Mouse (Mus musculus) naive thymus-derived CD4-positive, alpha-beta T cell, adult 5 months (primary cell): ENCODE data around the gene Zfp729a. TPM values are rescaled to one million over a fixed set of nuclear protein-coding genes. Genes with fewer than 3 reads are reported as not detected.

Experiments used
- polyA plus RNA-seq: library from polyadenylated mRNA; unstranded; fragments of 100-300 nt; shearing (Covaris generic); gene quantifications from one replicate; pipeline ENCODE4 v1.2.1, GENCODE M21; 2017

The Zfp729a gene
- 4.1 TPM for polyA plus RNA-seq

GRCm38 (mm10) chr13:67637294-67638007 is at the start of gene Zfp729a, which contains the start of gene Gm49345:
TSS of gene Zfp729a (minus strand) at chr13:67637791.
TSS of gene Gm49345 (minus strand) at chr13:67637769.

GRCm38 (mm10) chr13:67686971-67687370 is 49.4 kb upstream of the Zfp729a start, which contains the start of gene Zfp738:
TSS of gene Zfp738 (minus strand) at chr13:67687071.

DNA sequence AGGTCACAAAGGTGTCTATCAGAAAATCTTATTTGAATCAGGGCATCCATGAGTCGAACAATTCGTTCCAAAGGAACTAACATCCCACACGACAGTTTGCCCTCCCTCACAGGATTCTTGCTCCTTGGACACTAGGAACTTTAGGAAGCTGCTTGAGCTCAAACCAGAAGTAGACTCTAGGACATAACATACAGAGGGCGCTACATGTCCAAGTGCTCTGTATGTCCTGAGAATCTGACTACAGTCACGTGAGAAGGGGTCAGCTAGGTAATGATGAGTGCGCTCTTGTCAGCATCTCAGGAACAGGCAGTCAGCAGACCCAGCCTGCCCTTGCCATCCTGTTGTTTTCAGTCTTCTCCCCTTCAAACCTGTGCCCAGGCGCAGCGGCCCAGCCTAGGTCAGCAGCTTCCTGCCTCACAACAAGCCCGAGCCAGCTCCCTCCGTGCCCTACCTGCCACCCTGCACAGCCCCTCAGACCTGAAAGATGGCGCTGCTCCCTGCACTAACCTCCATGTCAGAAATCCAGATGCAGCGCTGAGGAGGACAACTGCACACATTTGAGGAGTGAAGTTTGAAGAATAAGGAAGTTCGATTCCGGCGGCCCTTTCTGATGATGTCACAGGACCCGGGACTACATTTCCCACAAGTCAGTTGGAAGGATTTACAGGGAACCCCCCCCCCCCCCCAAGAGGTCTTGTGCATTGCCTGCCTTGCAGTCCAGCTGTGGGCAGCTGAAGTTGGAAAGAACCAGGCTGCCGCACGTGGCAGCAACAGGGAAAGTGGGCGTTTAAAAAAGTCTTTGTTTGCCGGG is 28.3 kb downstream of the Zfp729a start, which contains the start of gene Zfp729b:
Gene Zfp729b (minus strand): TSS at position 642 of the 811 bp plus-strand sequence.

Other genes starting within 250 kb of the Zfp729a start
- gene Zfp429, start 238.0 kb downstream of the Zfp729a start, polyA plus RNA-seq, result 19.3 TPM
- 1.4 TPM for gene Zfp459, start 216.4 kb downstream of the Zfp729a start, polyA plus RNA-seq
- gene Zfp874a, start 186.2 kb downstream of the Zfp729a start, polyA plus RNA-seq, result 46.8 TPM
- gene Zfp874b, start 153.5 kb downstream of the Zfp729a start, polyA plus RNA-seq, result 26.8 TPM
- gene Zfp58, start 137.2 kb downstream of the Zfp729a start, polyA plus RNA-seq, result 21.0 TPM
- gene Gm26965, start 111.6 kb downstream of the Zfp729a start, polyA plus RNA-seq, result not detected
- 56.0 TPM for gene Zfp87, start 111.6 kb downstream of the Zfp729a start, polyA plus RNA-seq
- gene Zfp748, start 84.0 kb downstream of the Zfp729a start, polyA plus RNA-seq, result 16.7 TPM
- gene Zfp729b, start 28.1 kb downstream of the Zfp729a start, polyA plus RNA-seq, result 5.0 TPM
- 4.9 TPM for gene Gm49345, start within 50 bp of the Zfp729a start, polyA plus RNA-seq
- 11.4 TPM for gene Zfp738, start 49.3 kb upstream of the Zfp729a start, polyA plus RNA-seq
- gene Zfp65, start 91.4 kb upstream of the Zfp729a start, polyA plus RNA-seq, result 4.2 TPM
- 3.5 TPM for gene Zfp85, start 117.4 kb upstream of the Zfp729a start, polyA plus RNA-seq
- gene Zfp493, start 141.9 kb upstream of the Zfp729a start, polyA plus RNA-seq, result 0.60 TPM
- gene Zfp273, start 175.9 kb upstream of the Zfp729a start, polyA plus RNA-seq, result 2.6 TPM
- not detected for gene Gm10037, start 193.3 kb upstream of the Zfp729a start, polyA plus RNA-seq
- gene BC048507, start 225.5 kb upstream of the Zfp729a start, polyA plus RNA-seq, result not detected